Mouse (Mus musculus): ENCODE measurements around the gene Sema3f.

The Sema3f gene

DNA sequence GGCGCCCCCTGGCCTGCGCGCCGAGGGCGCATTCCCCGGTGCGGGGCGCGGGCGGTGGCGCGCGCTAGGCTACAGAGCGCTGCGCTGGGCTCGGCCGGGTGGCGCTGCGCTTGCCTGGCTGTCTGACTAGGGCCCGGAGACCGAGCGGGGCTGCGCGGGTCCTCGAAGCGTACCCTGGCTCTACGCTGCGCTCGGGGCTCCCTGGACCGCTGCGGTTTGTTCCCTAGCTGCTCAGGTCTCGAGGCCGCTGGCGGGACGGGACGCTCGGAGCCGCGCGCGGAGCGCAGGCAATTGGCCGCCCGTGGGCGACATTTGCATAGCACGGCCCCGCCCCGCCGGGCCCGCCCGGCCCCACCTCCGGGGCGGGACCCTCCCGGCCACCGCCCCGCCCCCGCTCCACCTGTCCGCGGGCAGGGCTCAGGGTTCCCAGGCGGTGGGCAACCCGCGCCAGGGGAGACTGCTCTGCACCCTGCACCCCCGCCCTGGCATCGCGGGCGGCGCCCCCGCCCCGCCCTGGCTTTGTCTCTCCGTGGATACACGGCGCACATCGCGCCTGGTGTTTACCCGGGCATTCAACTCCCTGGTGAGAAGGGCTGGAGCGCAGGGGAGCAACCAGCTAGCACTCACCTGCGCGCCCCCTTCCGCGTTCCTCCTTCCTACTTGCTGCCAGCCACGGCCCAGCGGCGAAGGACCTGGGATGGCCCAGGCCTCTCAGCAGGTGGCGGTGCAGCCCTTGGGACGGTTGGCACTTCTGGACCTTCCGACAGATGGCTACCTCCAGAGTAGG is at the start of gene Sema3f:
TSS of gene Sema3f (minus strand) at position 779 of the 787 bp plus-strand sequence.
- DNase-seq: peak; percentile 81

GRCm38 (mm10) chr9:107759593-107759992 is 49.3 kb upstream of the Sema3f start:
- no peak for DNase-seq

GRCm38 (mm10) chr9:107750378-107750777 is 40.1 kb upstream of the Sema3f start:
- no peak for DNase-seq

- no peak for DNase-seq
Observed at GRCm38 (mm10) chr9:107748063-107748462, 37.8 kb upstream of the Sema3f start.

- no peak for DNase-seq
Observed at GRCm38 (mm10) chr9:107747310-107747709, 37.0 kb upstream of the Sema3f start.

DNA sequence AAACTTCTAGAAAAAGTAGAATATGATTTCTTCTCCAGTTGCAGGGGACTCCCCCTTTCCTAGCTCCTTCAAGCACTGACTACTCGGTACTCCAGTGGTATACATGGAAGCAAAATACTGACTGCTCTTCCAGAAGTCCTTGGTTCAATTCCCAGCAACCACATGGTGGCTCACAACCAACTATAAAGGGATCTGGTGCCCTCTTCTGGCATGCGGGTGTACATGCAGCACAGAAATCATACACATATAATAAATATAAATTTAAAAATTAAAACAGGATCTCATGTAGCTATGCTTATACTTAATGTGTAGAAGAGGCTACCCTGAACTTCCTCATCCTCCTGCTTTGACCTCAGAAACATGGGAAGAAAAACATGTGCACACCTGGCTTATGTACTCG is 36.4 kb upstream of the Sema3f start:
- no peak for DNase-seq

GRCm38 (mm10) chr9:107744061-107744460 is 33.8 kb upstream of the Sema3f start:
- DNase-seq: no peak

DNA sequence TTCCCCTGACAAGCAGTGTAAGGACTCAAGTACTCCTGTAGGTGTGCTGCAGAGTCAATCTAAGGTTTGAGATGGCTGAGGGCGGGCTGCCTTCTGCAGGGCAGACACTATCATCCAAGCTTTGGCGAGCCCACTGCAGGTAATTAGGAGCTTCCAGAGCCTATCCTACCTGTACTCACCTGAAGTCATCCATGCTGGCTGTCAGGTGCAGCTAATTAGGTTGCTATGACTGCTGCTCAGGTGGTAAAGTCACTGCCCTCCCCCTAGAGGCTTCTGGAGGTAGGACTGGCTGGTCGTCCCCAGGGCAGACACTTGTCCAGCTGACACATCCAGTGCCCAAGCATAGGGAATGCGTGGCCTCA is 28.5 kb upstream of the Sema3f start:
- peak; percentile 43 for DNase-seq

DNA sequence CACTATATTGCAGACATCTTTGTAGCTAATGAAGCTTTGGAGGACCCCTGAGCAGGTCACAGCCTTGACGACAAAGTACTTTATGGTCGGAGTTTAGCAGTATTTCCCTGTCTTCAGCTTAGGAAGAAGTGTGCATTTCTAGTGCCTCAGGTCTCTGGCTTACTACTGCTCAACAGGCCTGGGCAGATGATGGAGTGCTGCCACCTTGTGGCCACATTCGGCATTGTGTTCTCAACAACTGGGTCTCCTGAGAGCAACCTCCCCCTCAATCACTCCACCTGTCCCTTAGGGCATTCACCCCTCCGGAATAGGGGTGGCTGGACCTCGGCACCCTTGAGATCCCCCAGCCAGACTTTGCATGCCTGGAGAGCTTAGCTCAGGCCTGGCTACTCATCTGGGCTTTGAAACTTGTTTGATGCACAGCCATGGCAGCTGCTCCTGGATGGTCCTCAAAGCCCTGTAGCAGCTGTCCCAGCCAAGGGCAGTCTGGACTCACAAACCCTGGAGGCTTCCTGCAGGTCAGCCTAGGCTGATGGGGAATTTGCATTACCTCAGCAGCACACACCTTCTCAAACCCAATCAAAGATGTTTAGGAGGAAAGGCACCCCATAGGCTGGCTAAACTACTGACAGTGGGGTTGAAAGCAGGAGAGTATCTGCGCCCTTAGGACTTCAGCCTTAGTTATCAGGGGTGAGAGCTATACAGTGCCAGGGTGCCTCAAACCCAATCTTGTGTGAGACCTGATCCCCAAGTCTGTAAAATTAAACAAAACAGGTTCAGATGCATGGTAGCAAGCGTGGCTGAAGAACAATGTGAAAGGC is 28.0 kb upstream of the Sema3f start:
- DNase-seq: peak; percentile 86

GRCm38 (mm10) chr9:107736185-107736485 is 25.9 kb upstream of the Sema3f start:
- DNase-seq: peak; percentile 49

DNA sequence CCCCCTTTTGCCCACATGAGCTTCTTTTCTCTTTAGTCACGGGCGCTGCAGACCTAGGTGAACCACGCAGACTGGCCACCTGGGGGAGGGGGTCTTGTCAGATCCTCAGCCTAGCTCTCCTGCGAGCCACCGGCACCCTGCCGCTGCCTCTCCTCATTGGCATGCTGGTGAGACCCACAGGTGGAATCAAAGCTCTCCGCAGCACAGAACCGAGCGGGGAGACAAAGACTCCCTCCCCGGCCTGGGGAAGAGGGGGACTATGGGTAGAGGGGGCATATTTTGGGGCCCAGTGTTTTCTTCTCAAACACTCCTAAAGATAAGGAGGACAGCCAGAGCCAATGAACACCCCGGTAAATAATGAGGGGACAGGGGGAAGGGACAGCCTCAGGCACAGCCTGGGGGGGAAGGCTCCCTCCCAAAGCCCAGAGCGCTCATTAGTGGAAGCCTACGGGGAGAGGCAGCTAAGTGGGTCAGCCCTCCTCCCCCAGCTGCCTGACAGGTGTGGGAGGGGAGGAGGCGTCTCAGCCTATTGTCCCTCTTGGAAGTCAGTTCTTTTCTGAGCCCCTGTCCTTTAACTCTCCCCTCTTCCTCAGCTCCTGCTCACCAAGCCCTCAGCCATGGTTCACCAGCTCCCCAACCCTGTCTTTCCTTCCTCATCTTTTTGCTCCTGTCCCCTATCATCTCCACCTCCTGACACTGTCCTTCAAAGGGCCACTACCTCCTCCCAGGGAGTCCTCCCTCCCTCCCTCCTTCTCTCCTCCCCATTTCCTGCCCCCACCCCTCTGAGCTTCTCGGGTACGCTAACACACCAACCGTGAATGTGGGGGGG is 25.3 kb upstream of the Sema3f start:
- DNase-seq: no peak

GRCm38 (mm10) chr9:107734567-107734971 is 24.3 kb upstream of the Sema3f start:
- no peak for DNase-seq

- DNase-seq: no peak
Observed at GRCm38 (mm10) chr9:107729709-107730108, 19.4 kb upstream of the Sema3f start.

DNA sequence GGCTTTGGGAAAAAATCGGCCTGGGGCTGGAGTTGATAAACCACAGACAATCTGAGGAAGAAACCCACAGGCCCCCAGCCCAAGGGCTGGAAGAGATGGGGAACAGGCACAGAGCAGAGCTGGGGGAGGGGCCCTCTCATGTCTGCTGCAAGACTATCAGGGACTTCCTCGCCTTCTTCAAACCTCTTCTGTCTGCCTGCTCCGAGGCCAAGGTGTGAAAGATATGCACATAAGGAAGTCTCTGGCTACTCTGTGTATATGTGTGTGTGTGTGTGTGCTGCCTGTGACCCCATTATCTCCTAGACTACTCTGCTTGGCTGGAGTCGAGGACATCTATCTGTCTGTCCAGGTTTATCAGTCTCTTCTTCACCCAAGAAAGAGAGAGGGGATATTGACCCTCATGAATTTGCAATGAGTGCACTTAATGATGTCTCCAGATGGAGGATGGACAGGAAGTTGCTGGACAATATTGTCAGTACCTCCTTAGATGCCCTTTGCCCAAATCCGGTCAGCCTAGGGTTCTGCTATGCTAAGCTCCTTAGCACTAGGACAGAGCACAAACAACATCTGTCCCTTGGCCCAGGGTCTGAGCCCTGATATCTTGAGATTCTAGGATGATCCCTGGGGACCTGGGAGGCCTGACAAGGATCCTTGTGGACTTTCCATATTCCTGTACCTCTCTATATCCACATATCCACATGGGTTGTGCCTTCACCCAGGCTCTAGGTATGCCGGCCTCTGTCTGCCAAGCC is 18.8 kb upstream of the Sema3f start:
- DNase-seq: no peak

- no peak for DNase-seq
Observed at GRCm38 (mm10) chr9:107727041-107727440, 16.8 kb upstream of the Sema3f start.

DNA sequence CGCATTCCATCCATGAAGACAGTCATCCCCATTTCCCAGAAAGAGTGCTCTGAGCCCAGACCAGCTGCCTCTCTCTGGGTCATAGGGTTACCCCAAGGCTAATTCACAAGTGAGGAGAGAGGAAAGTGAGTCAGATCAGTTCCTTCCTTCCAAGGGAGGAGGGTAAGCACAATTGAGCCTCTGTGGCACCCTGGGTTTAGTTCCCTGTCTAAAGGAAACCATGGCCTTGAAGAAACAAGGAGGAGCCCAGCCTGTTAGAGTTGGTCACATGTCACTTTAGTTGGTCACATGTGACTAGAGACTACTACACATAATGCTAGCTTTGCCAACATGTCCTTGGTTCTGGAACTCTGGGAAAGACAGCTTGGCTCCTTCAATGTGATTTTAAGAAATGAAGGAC is 14.5 kb upstream of the Sema3f start:
- no peak for DNase-seq

GRCm38 (mm10) chr9:107723794-107724531 is 13.7 kb upstream of the Sema3f start:
- DNase-seq: no peak

GRCm38 (mm10) chr9:107723292-107723691 is 13.0 kb upstream of the Sema3f start:
- DNase-seq: no peak

GRCm38 (mm10) chr9:107718781-107719540 is 8.7 kb upstream of the Sema3f start:
- DNase-seq: no peak

DNA sequence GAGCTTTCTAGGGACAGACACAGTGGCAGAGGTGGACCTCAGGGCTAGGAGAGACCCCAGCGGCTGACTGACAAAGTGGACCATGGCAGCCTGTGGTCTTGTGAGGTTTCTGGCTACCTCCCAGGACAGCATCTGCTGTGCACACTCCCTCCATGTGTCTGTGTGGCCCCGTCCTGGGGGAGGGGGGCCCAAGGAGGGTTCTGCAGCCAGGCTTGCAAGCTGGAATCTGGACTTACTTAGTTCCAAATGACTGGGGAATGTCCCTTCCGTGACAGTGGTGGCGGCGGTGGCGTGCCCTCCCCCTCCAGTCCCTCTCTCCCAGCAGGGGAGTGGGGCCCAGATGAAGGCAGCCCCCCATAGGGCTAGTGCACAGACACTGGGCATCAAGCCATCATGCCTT is 6.7 kb upstream of the Sema3f start:
- DNase-seq: no peak

GRCm38 (mm10) chr9:107715632-107716031 is 5.4 kb upstream of the Sema3f start:
- DNase-seq: no peak

Measured in cerebellum, adult 9-10 months (tissue).